Mouse (Mus musculus) ES-Bruce4 (cell line): Measurements from ENCODE around the gene Dusp16.

Experiments
- CTCF ChIP-seq: IDR thresholded peaks from one replicate; pipeline ENCODE4 v1.8.1; 2011; ENCODE audit warnings: low read depth, low read length
- EP300 ChIP-seq: IDR thresholded peaks from 2 replicates; pipeline ENCODE4 v1.6.1; 2011; ENCODE audit warnings: low read depth, low read length; ENCODE audit not compliant: insufficient read depth
- POLR2A ChIP-seq: IDR thresholded peaks from one replicate; pipeline ENCODE4 v1.8.1; 2011; ENCODE audit warnings: low read length; ENCODE audit not compliant: insufficient read depth

GRCm38 (mm10) chr6:134764441-134765061 is 27.9 kb downstream of the Dusp16 start:
- TF ChIP-seq EP300 (no peak), CTCF (no peak), POLR2A (no peak)
